Comparison of ENCODE assay signal across 37 mouse cellular contexts in the genomic region with DNA sequence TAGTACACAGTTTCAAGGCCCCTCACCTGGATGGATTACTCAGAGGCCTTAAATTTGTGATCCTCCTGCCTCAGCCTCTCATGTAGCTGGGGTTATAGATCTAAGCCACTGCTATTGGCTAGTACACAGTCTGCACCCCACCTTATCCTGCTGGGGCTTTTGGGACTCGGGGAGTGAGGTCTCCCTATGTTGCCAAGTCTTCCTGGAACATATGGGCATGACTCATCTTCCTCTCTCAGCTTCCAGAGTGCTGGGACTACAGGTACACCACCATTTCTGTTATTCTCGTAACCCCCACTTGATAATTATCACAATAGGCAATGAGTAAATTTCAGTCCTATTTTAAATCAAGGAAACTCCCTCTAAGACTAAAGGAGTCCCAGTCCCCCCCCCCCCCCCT. TPM values are rescaled to one million over a fixed set of nuclear protein-coding genes. Genes with fewer than 3 reads are reported as not detected.
"Had no signal": no experiment of that assay in that cellular context is flagged by ENCODE, and none has a peak within 500 bp of the region (broad histone marks: within the 10 kb centered on the region; RNA-seq: fewer than 3 reads in every experiment).

No protein-coding gene starts in this region.

- H3K9ac ChIP-seq: heart, embryonic 12.5 days; heart, embryonic 13.5 days; heart, embryonic 15.5 days; hindbrain, embryonic 12.5 days; hindbrain, embryonic 13.5 days; hindbrain, embryonic 14.5 days; hindbrain, embryonic 15.5 days; intestine, embryonic 15.5 days; kidney, embryonic 15.5 days had no signal

- DNase-seq: heart, postnatal 10 days; heart, postnatal 14 days; heart, postnatal 36 days; heart, postnatal 4 days; kidney, adult 11 months; kidney, adult 18-20 months; kidney, adult 2 months; kidney, adult 8-10 months; kidney, adult 9 months; kidney, postnatal 10 days; kidney, postnatal 14 days; kidney, postnatal 25 days; kidney, postnatal 36 days; kidney, postnatal 4 days; layer of hippocampus, adult 9-11 months; layer of hippocampus, postnatal 36 days had no signal

- ATAC-seq: hindbrain, embryonic 16.5 days; hindbrain, postnatal 0 days; inflammation-experienced regulatory T-cells, adult 6 months; intestine, embryonic 15.5 days; intestine, embryonic 16.5 days; intestine, postnatal 0 days had no signal

- H3K9me3 ChIP-seq: heart, embryonic 10.5 days; heart, embryonic 12.5 days; heart, embryonic 13.5 days; heart, embryonic 15.5 days; hindbrain, embryonic 10.5 days; hindbrain, embryonic 12.5 days; hindbrain, embryonic 13.5 days; hindbrain, embryonic 15.5 days; intestine, embryonic 15.5 days; kidney, embryonic 15.5 days had no signal

- H3K4me2 ChIP-seq: heart, embryonic 11.5 days; heart, embryonic 12.5 days; heart, embryonic 13.5 days; heart, embryonic 15.5 days; hindbrain, embryonic 12.5 days; hindbrain, embryonic 13.5 days; hindbrain, embryonic 14.5 days; hindbrain, embryonic 15.5 days; intestine, embryonic 15.5 days; kidney, embryonic 15.5 days had no signal

- H3K27ac ChIP-seq: heart, embryonic 10.5 days; heart, embryonic 13.5 days; heart, embryonic 15.5 days; hindbrain, embryonic 10.5 days; hindbrain, embryonic 12.5 days; hindbrain, embryonic 13.5 days; hindbrain, embryonic 14.5 days; hindbrain, embryonic 15.5 days; hindbrain, postnatal 0 days; intestine, embryonic 15.5 days; kidney, embryonic 15.5 days; kidney, postnatal 0 days had no signal

- H3K4me3 ChIP-seq: heart, embryonic 10.5 days; heart, embryonic 12.5 days; heart, embryonic 13.5 days; heart, embryonic 15.5 days; hindbrain, embryonic 10.5 days; hindbrain, embryonic 12.5 days; hindbrain, embryonic 13.5 days; hindbrain, embryonic 15.5 days; intestine, embryonic 15.5 days; kidney, embryonic 15.5 days; layer of hippocampus, adult 2 months had no signal

- H3K27me3 ChIP-seq: heart, embryonic 12.5 days; heart, embryonic 13.5 days; heart, embryonic 15.5 days; hindbrain, embryonic 12.5 days; hindbrain, embryonic 13.5 days; hindbrain, embryonic 15.5 days; intestine, embryonic 15.5 days; kidney, embryonic 15.5 days had no signal

RNA-seq across cellular contexts. Expression of gene P2rx5, which starts 34.2 kb away (rescaled TPM):
- total RNA-seq: hematopoietic stem cell, adult 5-6 weeks had no signal
- polyA plus RNA-seq: intestine, embryonic 14.5 days; intestine, embryonic 16.5 days had no signal
